Mouse (Mus musculus) adrenal gland, adult 8-10 months (tissue): ENCODE data around the gene Elk3. TPM values are rescaled to one million over a fixed set of nuclear protein-coding genes. Genes with fewer than 3 reads are reported as not detected.
A peak's percentile ranks its signal among the peaks of the same experiment; 100 is the strongest.

Source experiments
- DNase-seq: peaks from one replicate; pipeline ENCODE4 v3.0.0; 2022
- total RNA-seq, 4 experiments: library from RNA; stranded (reverse); gene quantifications; 2 replicates each; pipeline ENCODE4 v1.2.4; 2022

Gene Elk3
- total RNA-seq, 4 experiments from 2014 or later = 32.3 to 51.1 (median 46.1) TPM

- DNase-seq = no peak
These were observed 20.6 kb upstream of the Elk3 start for GRCm38 (mm10) chr10:93331543-93331942.

- DNase-seq = no peak
These were observed 17.4 kb upstream of the Elk3 start for GRCm38 (mm10) chr10:93328321-93328720.

- no peak for DNase-seq
These were observed 16.3 kb upstream of the Elk3 start for GRCm38 (mm10) chr10:93327187-93327586.

- DNase-seq = no peak
These were observed 15.8 kb upstream of the Elk3 start for GRCm38 (mm10) chr10:93326741-93327100.

- no peak for DNase-seq
These were observed 15.1 kb upstream of the Elk3 start for GRCm38 (mm10) chr10:93325804-93326740.

GRCm38 (mm10) chr10:93325369-93325768, 14.4 kb upstream of the Elk3 start:
- no peak for DNase-seq

GRCm38 (mm10) chr10:93324438-93324837, 13.5 kb upstream of the Elk3 start:
- DNase-seq = no peak

GRCm38 (mm10) chr10:93323659-93324058, 12.7 kb upstream of the Elk3 start:
- DNase-seq = no peak

- no peak for DNase-seq
These were observed 10.8 kb upstream of the Elk3 start for GRCm38 (mm10) chr10:93321763-93322162.

- DNase-seq = no peak
These were observed 9.2 kb upstream of the Elk3 start for GRCm38 (mm10) chr10:93320148-93320547.

GRCm38 (mm10) chr10:93319526-93320063, 8.7 kb upstream of the Elk3 start:
- DNase-seq = no peak

- DNase-seq = no peak
These were observed 6.0 kb upstream of the Elk3 start for GRCm38 (mm10) chr10:93316909-93317308.

- DNase-seq = no peak
These were observed 641 bp upstream of the Elk3 start for GRCm38 (mm10) chr10:93311576-93311975.

GRCm38 (mm10) chr10:93309934-93310621, 857 bp downstream of the Elk3 start:
- DNase-seq = no peak

- no peak for DNase-seq
These were observed 1.6 kb downstream of the Elk3 start for GRCm38 (mm10) chr10:93309131-93309933.

GRCm38 (mm10) chr10:93306367-93306766, 4.6 kb downstream of the Elk3 start:
- DNase-seq = no peak

- DNase-seq = no peak
These were observed 5.0 kb downstream of the Elk3 start for GRCm38 (mm10) chr10:93305946-93306345.

GRCm38 (mm10) chr10:93303231-93303630, 7.7 kb downstream of the Elk3 start:
- DNase-seq = no peak

- DNase-seq = no peak
These were observed 9.1 kb downstream of the Elk3 start for GRCm38 (mm10) chr10:93301831-93302230.

- DNase-seq = no peak
These were observed 12.7 kb downstream of the Elk3 start for GRCm38 (mm10) chr10:93298208-93298607.

GRCm38 (mm10) chr10:93297774-93298173, 13.2 kb downstream of the Elk3 start:
- DNase-seq = peak; percentile 29

- DNase-seq = no peak
These were observed 16.3 kb downstream of the Elk3 start for GRCm38 (mm10) chr10:93294547-93295219.
